Mouse (Mus musculus) G1E (cell line): Measurements from ENCODE around the gene Ugdh.

Source experiments
- CTCF ChIP-seq: IDR thresholded peaks from 2 replicates; pipeline ENCODE4 v1.5.1; 2012; ENCODE audit warnings: low read depth, low read length, inconsistent platforms, mixed read lengths
- GATA1 ChIP-seq: IDR thresholded peaks from 2 replicates; pipeline ENCODE4 v1.6.1; 2012; ENCODE audit warnings: borderline replicate concordance, low read length, inconsistent platforms, mixed read lengths
- POLR2AphosphoS5 ChIP-seq: IDR thresholded peaks from 2 replicates; pipeline ENCODE4 v1.6.1; 2012; ENCODE audit warnings: low read depth, low read length, inconsistent platforms; ENCODE audit not compliant: insufficient replicate concordance
- TAL1 ChIP-seq: conservative IDR thresholded peaks from 2 replicates; pipeline ENCODE4 v1.6.1; 2012; ENCODE audit warnings: low read depth, low read length, inconsistent platforms, mixed read lengths

DNA sequence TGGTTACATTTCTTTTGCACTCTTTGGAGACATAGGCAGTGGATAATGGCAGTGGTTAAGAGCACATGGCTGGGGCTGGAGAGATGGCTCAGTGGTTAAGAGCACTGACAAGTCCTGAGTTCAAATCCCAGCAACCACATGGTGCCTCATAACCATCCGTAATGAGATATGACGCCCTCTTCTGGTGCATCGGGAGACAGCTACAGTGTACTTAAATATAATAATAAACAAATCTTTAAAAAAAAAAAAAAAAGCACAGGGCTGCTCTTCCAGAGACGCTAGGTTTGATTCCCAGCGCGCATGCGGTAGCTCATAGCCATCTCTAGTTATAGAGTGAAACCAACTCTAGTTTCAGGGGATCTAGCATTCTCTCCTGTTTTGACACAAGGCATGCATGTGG is 41.3 kb downstream of the Ugdh start:
- TF ChIP-seq CTCF (no peak), GATA1 (no peak), TAL1 (no peak), POLR2AphosphoS5 (no peak)
